Mouse (Mus musculus) C2C12 (cell line): ENCODE data around the gene Nr1h2. TPM values are rescaled to one million over a fixed set of nuclear protein-coding genes. Genes with fewer than 3 reads are reported as not detected.
A peak's percentile ranks its signal among the peaks of the same experiment; 100 is the strongest.

Source experiments
- H3K27me3 ChIP-seq: one replicate; pipeline ENCODE4 v1.6.1; 2011; ENCODE audit not compliant: control insufficient read depth, insufficient read depth, insufficient read length
- H3K36me3 ChIP-seq: one replicate; pipeline ENCODE4 v1.6.1; 2011; ENCODE audit not compliant: control insufficient read depth, insufficient read depth
- H3K4me3 ChIP-seq: one replicate; pipeline ENCODE4 v1.5.1; 2011; ENCODE audit warnings: mild to moderate bottlenecking, control low read depth; ENCODE audit not compliant: poor library complexity, insufficient read depth, severe bottlenecking
- H3K79me2 ChIP-seq: one replicate; pipeline ENCODE4 v1.6.1; 2011; ENCODE audit not compliant: control insufficient read depth, insufficient read depth
- H3K79me3 ChIP-seq: one replicate; pipeline ENCODE4 v1.6.1; 2011; ENCODE audit warnings: low read depth, control low read depth
- H3ac ChIP-seq: one replicate; pipeline ENCODE3; 2011; ENCODE audit warnings: low read depth; ENCODE audit not compliant: control insufficient read depth, insufficient read length
- CEBPB ChIP-seq: IDR thresholded peaks from one replicate; pipeline ENCODE4 v1.6.1; 2011; ENCODE audit warnings: low read depth, mild to moderate bottlenecking, control low read depth, moderate library complexity
- CTCF ChIP-seq: IDR thresholded peaks from one replicate; pipeline ENCODE4 v1.5.1; 2011; ENCODE audit not compliant: control insufficient read depth, insufficient read depth, insufficient read length
- FOSL1 ChIP-seq: IDR thresholded peaks from one replicate; pipeline ENCODE4 v1.8.0; 2011; ENCODE audit warnings: mild to moderate bottlenecking, low read length; ENCODE audit not compliant: poor library complexity, insufficient read depth, severe bottlenecking
- MAX ChIP-seq: IDR thresholded peaks from one replicate; pipeline ENCODE4 v1.6.1; 2011; ENCODE audit warnings: mild to moderate bottlenecking, control low read depth
- MYOD1 ChIP-seq: IDR thresholded peaks from one replicate; pipeline ENCODE4 v1.6.1; 2011; ENCODE audit warnings: low read depth; ENCODE audit not compliant: control insufficient read depth, insufficient read length
- MYOG ChIP-seq: IDR thresholded peaks from one replicate; pipeline ENCODE4 v1.6.1; 2011; ENCODE audit not compliant: control insufficient read depth, insufficient read length; ENCODE audit errors: extremely low read depth
- USF1 ChIP-seq: IDR thresholded peaks from one replicate; pipeline ENCODE4 v1.6.1; 2011; ENCODE audit warnings: low read depth, mild to moderate bottlenecking, control low read depth, moderate library complexity
- polyA plus RNA-seq: library from polyadenylated mRNA; unstranded; fragments of >200 nt; fragmentation: generic; extraction: Trizol; gene quantifications from one replicate; pipeline ENCODE4 v1.2.1, GENCODE M21; 2012; ENCODE audit warnings: missing spikeins

Nr1h2 gene
- polyA plus RNA-seq, 1 experiment = 61.0 TPM

DNA sequence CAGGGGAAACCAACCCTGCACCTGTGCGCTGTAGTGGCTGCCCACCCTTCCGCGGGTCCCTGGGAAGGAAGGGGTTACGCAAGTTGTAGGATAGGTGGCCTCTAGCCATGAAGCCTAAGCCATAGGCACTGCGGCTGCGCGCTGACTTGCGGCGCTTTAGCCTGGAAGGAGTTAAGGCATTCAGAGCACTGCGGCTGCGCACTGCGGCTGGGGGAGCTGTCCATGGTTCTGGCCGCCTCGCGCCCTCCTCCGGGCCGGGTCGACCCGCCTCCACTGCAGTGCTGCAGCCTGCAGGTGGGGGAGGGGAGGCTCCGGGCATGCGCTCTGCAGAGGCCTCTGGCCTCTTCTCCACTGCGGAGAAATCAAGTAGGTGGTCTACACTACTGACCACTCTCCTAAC is 40.0 kb upstream of the Nr1h2 start:
- TF ChIP-seq CTCF = no peak
- Histone ChIP-seq H3K27me3 (peaks cover 33% of the 10 kb centered on the region), H3ac (no peak overlapping the region), H3K79me2 (no peaks in the 10 kb centered on the region), H3K36me3 (no peaks in the 10 kb centered on the region), H3K79me3 (no peaks in the 10 kb centered on the region), H3K4me3 (no peak overlapping the region)

DNA sequence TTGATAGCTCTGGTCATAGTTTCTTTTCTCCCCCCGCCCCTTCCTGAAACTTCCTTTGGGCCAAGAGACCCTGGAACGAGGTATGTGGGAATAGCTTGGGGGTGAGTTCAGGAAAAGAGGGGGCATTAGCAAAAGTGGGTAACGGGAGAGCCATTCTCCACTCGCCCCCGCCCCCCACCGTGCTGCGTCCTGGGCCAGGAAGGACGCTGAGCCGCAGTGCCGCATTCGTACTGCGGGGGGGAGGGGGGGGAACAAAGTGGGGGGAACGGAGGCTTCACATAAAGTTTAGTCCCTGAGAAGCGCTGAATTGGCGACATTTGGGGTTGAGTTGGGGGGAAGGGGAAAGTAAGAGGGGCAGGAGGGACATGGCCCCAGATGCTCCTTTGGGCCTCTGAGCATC is 39.3 kb upstream of the Nr1h2 start:
- H3K4me3 ChIP-seq = no peak overlapping the region
- peaks cover 32% of the 10 kb centered on the region for H3K27me3 ChIP-seq
- TF ChIP-seq USF1 = no peak
- TF ChIP-seq MYOD1 = no peak
- no peak for TF ChIP-seq FOSL1
- TF ChIP-seq MAX = no peak
- TF ChIP-seq CTCF = no peak
- no peak for TF ChIP-seq MYOG
- TF ChIP-seq CEBPB = no peak
- H3K79me3 ChIP-seq = no peaks in the 10 kb centered on the region
- no peaks in the 10 kb centered on the region for H3K79me2 ChIP-seq
- H3K36me3 ChIP-seq = no peaks in the 10 kb centered on the region
- H3ac ChIP-seq = no peak overlapping the region

DNA sequence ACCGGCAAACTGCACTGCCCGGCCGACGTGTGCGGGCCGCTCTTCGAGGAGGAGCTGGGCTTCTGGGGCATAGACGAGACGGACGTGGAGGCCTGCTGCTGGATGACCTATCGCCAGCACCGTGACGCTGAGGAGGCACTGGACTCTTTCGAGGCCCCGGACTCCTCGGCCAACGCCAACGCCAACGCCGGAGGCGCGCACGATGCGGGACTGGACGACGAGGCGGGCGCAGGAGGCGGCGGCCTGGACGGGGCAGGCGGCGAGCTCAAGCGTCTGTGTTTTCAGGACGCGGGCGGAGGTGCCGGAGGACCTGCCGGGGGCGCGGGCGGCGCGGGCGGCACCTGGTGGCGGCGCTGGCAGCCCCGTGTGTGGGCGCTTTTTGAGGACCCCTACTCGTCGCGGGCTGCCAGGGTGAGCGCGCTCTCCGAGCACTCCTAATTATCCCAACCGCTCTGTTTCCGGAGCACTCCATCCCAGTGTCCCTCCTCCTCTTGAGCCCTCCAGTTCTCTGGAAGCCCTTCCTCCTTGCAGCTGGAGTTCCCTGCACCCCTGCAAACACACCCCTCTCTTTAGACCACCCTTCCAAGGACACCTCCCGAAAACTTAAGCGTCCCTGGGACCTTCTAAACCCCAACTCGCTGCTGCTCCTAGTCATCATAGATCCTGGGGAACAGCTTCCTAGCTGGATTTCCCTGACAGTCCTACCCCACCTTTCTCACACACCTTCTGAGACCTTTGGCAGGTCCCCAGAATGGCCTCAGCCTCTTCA is 37.8 kb upstream of the Nr1h2 start:
- no peak overlapping the region for H3K4me3 ChIP-seq
- TF ChIP-seq CEBPB (no peak), MYOG (no peak)
- no peaks in the 10 kb centered on the region for H3K79me3 ChIP-seq
- no peaks in the 10 kb centered on the region for H3K79me2 ChIP-seq
- peaks cover 39% of the 10 kb centered on the region for H3K27me3 ChIP-seq
- no peaks in the 10 kb centered on the region for H3K36me3 ChIP-seq
- H3ac ChIP-seq = peak overlapping the region; percentile 30

DNA sequence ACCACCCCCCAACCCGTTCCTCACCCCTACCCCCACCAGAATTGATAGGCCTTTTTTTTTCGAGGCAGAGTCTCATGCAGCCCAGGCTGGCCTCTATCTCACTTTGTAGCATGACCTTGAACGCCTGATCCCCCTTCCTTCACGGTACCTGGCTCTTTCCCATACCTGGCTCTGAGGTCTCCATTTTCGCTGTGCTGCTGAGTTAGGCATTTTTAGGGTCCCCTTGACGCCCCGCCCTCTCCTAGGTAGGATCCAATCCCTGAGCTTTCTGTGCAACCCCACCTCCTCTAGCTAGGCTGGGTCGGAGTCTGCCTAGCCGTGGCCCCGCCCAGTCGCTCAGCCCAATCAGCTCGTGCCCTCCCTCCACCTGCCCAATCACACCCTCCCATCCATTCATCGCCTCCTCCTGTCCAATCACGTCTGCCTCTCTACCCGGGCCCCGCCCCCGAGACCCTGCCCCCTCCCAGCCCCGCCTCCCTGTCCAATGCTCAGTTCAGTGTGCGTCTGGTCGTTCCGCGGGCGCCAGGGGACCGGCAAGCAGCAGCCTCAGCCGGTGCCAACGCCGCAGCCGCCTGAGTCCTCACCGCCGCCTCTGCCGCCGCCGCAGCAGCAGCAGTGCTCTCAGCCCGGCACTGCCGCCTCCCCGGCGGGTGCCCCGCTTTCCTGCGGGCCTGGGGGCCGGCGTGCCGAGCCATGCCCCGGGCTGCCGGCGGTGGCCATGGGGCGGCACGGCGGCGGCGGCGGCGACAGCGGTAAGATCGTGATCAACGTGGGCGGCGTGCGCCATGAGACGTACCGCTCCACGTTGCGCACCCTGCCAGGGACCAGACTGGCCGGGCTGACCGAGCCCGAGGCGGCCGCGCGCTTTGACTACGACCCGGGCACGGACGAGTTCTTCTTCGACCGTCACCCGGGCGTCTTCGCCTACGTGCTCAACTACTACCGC is 36.9 kb upstream of the Nr1h2 start, which contains the start of gene Kcnc3:
Gene Kcnc3, plus strand, starts transcription at position 263 of the 946 bp plus-strand sequence.
- H3ac ChIP-seq = peak within 1 kb of the TSS; percentile 30
- H3K36me3 ChIP-seq = no peaks in the 10 kb centered on the region
- H3K27me3 ChIP-seq = peaks cover 46% of the 10 kb centered on the region
- H3K79me2 ChIP-seq = no peaks in the 10 kb centered on the region
- no peak for TF ChIP-seq CEBPB
- TF ChIP-seq USF1 = no peak
- no peak for TF ChIP-seq MYOG
- TF ChIP-seq CTCF = no peak
- H3K4me3 ChIP-seq = no peak within 1 kb of the TSS
- no peaks in the 10 kb centered on the region for H3K79me3 ChIP-seq

DNA sequence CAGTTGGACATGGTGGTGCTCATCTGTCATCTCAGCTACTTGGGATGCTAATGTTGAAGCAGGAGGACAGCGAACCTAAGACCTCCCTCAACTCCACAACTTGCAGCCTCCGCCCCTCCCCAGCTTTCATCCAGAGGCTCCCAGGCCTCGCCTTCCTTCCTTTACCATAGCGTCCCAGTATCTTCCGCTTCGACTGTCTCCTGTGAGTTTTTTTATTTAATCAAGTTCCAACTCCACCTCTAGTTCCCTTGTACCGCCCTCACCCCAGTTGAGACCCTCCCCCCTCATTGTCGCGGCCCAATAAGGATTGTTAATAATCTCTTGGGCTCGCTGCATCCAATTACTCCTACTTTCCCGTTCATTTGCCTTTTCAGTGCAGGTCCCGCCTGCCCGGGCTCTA is 36.2 kb upstream of the Nr1h2 start:
- TF ChIP-seq MAX (no peak), FOSL1 (no peak), CEBPB (no peak), USF1 (no peak)

DNA sequence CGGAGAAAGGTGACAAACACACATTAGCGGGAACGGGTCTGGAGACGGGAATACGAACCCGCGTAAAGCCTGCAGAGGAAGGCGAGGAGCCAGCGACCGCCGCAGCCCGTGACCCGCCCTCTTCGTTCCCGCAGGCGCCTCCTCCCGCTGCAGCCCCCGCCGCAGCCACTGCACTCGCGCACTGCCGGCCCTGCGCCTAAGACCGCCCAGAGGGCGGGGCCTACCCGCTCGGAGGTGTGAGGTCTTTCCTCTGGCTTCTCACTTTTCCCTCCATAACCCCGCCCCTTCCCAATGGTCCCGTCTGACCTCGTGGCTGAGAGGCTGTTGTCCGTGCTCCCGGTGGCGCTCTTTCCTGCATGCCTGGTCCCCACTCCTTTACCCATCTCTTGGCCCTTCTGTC is 35.4 kb upstream of the Nr1h2 start:
- peaks cover 48% of the 10 kb centered on the region for H3K27me3 ChIP-seq
- H3K36me3 ChIP-seq = no peaks in the 10 kb centered on the region
- H3K79me2 ChIP-seq = no peaks in the 10 kb centered on the region
- TF ChIP-seq MYOD1 (no peak), CTCF (no peak), USF1 (no peak), MYOG (no peak), CEBPB (no peak), MAX (no peak), FOSL1 (no peak)
- no peaks in the 10 kb centered on the region for H3K79me3 ChIP-seq
- no peak overlapping the region for H3ac ChIP-seq
- H3K4me3 ChIP-seq = no peak overlapping the region

More for the DNA sequence above, 36.2 kb upstream of the Nr1h2 start:
- Histone ChIP-seq H3K27me3 (peaks cover 48% of the 10 kb centered on the region), H3ac (no peak overlapping the region), H3K4me3 (no peak overlapping the region), H3K79me2 (no peaks in the 10 kb centered on the region), H3K79me3 (no peaks in the 10 kb centered on the region), H3K36me3 (no peaks in the 10 kb centered on the region)
